Mouse (Mus musculus) cerebellum, adult 9-10 months (tissue): ENCODE data around the gene Eme1.

Experiments
- DNase-seq: peaks from one replicate; pipeline ENCODE4 v3.0.0; 2022

The Eme1 gene

GRCm38 (mm10) chr11:94596311-94596852 is 57.4 kb downstream of the Eme1 start:
- no peak for DNase-seq
